In genomic region chr1:86523776-86524618, GRCm38 (mm10) we compare ENCODE assay signal across 9 mouse cellular contexts. TPM values are rescaled to one million over a fixed set of nuclear protein-coding genes. Genes with fewer than 3 reads are reported as not detected.
DNase-seq lines count a peak whose midpoint lies in the region; ATAC-seq and TF ChIP-seq lines count a peak whose summit lies in the region.
"Had no signal": no experiment of that assay in that cellular context is flagged by ENCODE, and none has a peak within 500 bp of the region (broad histone marks: within the 10 kb centered on the region; RNA-seq: fewer than 3 reads in every experiment).

No protein-coding gene starts in this region.

- H3K27ac ChIP-seq in gastrocnemius, adult 2 months: peak overlapping the region; percentile 99
- H3K27ac ChIP-seq in forebrain, embryonic 10.5 days: peak overlapping the region; percentile 100
- peak overlapping the region; percentile 98 for H3K27ac ChIP-seq in liver, embryonic 12.5 days
- H3K27ac ChIP-seq in stomach, embryonic 16.5 days (ENCODE audit: low read length): peak overlapping the region; percentile 86

- no peaks in the 10 kb centered on the region for H3K9me3 ChIP-seq in forebrain, embryonic 10.5 days
- no peaks in the 10 kb centered on the region for H3K9me3 ChIP-seq in liver, embryonic 12.5 days (replicated peaks)
- H3K9me3 ChIP-seq in stomach, embryonic 16.5 days (replicated peaks; ENCODE audit: control insufficient read depth, low read length): no peaks in the 10 kb centered on the region

- intact Hi-C loops in gastrocnemius, adult 2 months (cut with DNase I): loop anchor here (1.0 kb wide), 1 partner anchor 52 kb away; no protein-coding TSS in a partner anchor
- intact Hi-C loops in gastrocnemius, postnatal 14 days (cut with DNase I; ENCODE audit: low total_unique reads): no loop called here
- intact Hi-C loops in left cerebral cortex, postnatal 14 days (cut with DNase I): no loop called here

- H3K4me1 ChIP-seq in forebrain, embryonic 10.5 days: peaks cover 48% of the 10 kb centered on the region
- peaks cover 47% of the 10 kb centered on the region for H3K4me1 ChIP-seq in liver, embryonic 12.5 days
- H3K4me1 ChIP-seq in stomach, embryonic 16.5 days (ENCODE audit: control insufficient read depth, insufficient read depth, low read length): peaks cover 28% of the 10 kb centered on the region

- H3K27me3 ChIP-seq in forebrain, embryonic 10.5 days (ENCODE audit: poor library complexity, severe bottlenecking): peaks cover 7% of the 10 kb centered on the region
- H3K27me3 ChIP-seq in liver, embryonic 12.5 days (replicated peaks): 0 out of 2 replicates have a peak, but pooled peaks cover 2% of the 10 kb centered on the region
- no peaks in the 10 kb centered on the region for H3K27me3 ChIP-seq in stomach, embryonic 16.5 days (ENCODE audit: control insufficient read depth, insufficient read depth, low read length)
- H3K27me3 ChIP-seq: CH12.LX had no signal

- no peak for TF ChIP-seq CTCF in gastrocnemius, adult 2 months (IDR thresholded peaks at IDR 0.05)

- peak overlapping the region; percentile 45; the same call in 1 of the 2 replicates for H3K9ac ChIP-seq in liver, embryonic 12.5 days
- H3K9ac ChIP-seq in stomach, embryonic 16.5 days (ENCODE audit: low read length): peak overlapping the region; percentile 77

- peaks cover 17% of the 10 kb centered on the region for H3K36me3 ChIP-seq in forebrain, embryonic 10.5 days (replicated peaks)
- peaks cover 17% of the 10 kb centered on the region for H3K36me3 ChIP-seq in liver, embryonic 12.5 days
- no peaks in the 10 kb centered on the region for H3K36me3 ChIP-seq in stomach, embryonic 16.5 days (ENCODE audit: control insufficient read depth, insufficient read depth, low read length)

- H3K4me2 ChIP-seq in liver, embryonic 12.5 days: peak overlapping the region; percentile 93
- peak overlapping the region; percentile 65 for H3K4me2 ChIP-seq in stomach, embryonic 16.5 days (ENCODE audit: low read depth, low read length)

- 86% methylated on average over 8 of the region's 8 CpGs for WGBS in forebrain, embryonic 10.5 days
- 43% methylated on average over 8 of the region's 8 CpGs for WGBS in liver, embryonic 12.5 days (ENCODE audit: insufficient replicate concordance)
- WGBS in stomach, embryonic 16.5 days: 82% methylated on average over 8 of the region's 8 CpGs

- peak; percentile 23 for ATAC-seq in liver, embryonic 12.5 days
- ATAC-seq in stomach, embryonic 16.5 days (ENCODE audit: insufficient read depth, low FRiP score): no peak
- ATAC-seq in inflammation-experienced regulatory T-cells, adult 6 months: no peak

- DNase-seq in gastrocnemius, adult 2 months: no peak
- DNase-seq in gastrocnemius, postnatal 14 days: no peak
- peak; percentile 28 for DNase-seq in CD4-positive helper T cell, adult 2 months (ENCODE audit: low read depth, low spot score)
- no peak for DNase-seq in forebrain, embryonic 10.5 days (ENCODE audit: extremely low spot score, low spot score)
- DNase-seq in left cerebral cortex, postnatal 14 days (ENCODE audit: low spot score in 2 of 2): no peak

- peak overlapping the region; percentile 95 for H3K4me3 ChIP-seq in gastrocnemius, adult 2 months
- H3K4me3 ChIP-seq in forebrain, embryonic 10.5 days: peak overlapping the region; percentile 100
- no peak overlapping the region; the same call in 1 of the 2 replicates for H3K4me3 ChIP-seq in liver, embryonic 12.5 days
- no peak overlapping the region; the same call in 1 of the 2 replicates for H3K4me3 ChIP-seq in stomach, embryonic 16.5 days (replicated peaks; ENCODE audit: low read length)

RNA-seq across cellular contexts. Expression of gene Ptma, which starts 2.5 kb away (rescaled TPM):
- 100 to 1,000 TPM in 1 of 2 experiments, 10 to 100 TPM in 1; 58.5 to 108 TPM for total RNA-seq in gastrocnemius, adult 2 months (2021)
- total RNA-seq in gastrocnemius, postnatal 14 days (2021): 100 to 1,000 TPM; 184 to 248 TPM
- 2,941 and 3,273 TPM in 2 replicates for polyA plus RNA-seq in forebrain, embryonic 10.5 days (2016; fragmentation: Nextera tagmentation; extraction: Ambion mirVana)
- 1,639 and 1,657 TPM in 2 replicates for polyA plus RNA-seq in liver, embryonic 12.5 days (2016; fragmentation: Nextera tagmentation; extraction: Ambion mirVana)
- polyA plus RNA-seq in stomach, embryonic 16.5 days (2015; fragmentation: Nextera tagmentation; extraction: Ambion mirVana): 1,914 and 2,170 TPM in 2 replicates
- total RNA-seq in left cerebral cortex, postnatal 14 days (2021): 100 to 1,000 TPM; 336 to 423 TPM
- 1,000 to 10,000 TPM; 2,583 to 3,807 (median 2,925) TPM for polyA plus RNA-seq in inflammation-experienced regulatory T-cells, adult 6 months (2017; shearing (Covaris generic))

RNA-seq across cellular contexts. Expression of gene Pde6d, which starts 58.4 kb away (rescaled TPM):
- total RNA-seq in gastrocnemius, adult 2 months (2021): 10 to 100 TPM; 24.3 to 30.3 TPM
- 10 to 100 TPM; 25.0 to 30.2 TPM for total RNA-seq in gastrocnemius, postnatal 14 days (2021)
- polyA plus RNA-seq in forebrain, embryonic 10.5 days (2016; fragmentation: Nextera tagmentation; extraction: Ambion mirVana): 64.3 and 68.0 TPM in 2 replicates
- 44.0 and 48.0 TPM in 2 replicates for polyA plus RNA-seq in liver, embryonic 12.5 days (2016; fragmentation: Nextera tagmentation; extraction: Ambion mirVana)
- polyA plus RNA-seq in stomach, embryonic 16.5 days (2015; fragmentation: Nextera tagmentation; extraction: Ambion mirVana): 32.8 and 42.9 TPM in 2 replicates
- 10 to 100 TPM; 60.5 to 63.2 TPM for total RNA-seq in left cerebral cortex, postnatal 14 days (2021)
- polyA plus RNA-seq in inflammation-experienced regulatory T-cells, adult 6 months (2017; shearing (Covaris generic)): 10 to 100 TPM; 17.7 to 21.6 (median 18.1) TPM

RNA-seq across cellular contexts. Expression of gene Cops7b, which starts 58.7 kb away (rescaled TPM):
- total RNA-seq in gastrocnemius, adult 2 months (2021): 10 to 100 TPM; 10.2 to 11.0 TPM
- 1 to 10 TPM; 8.2 to 9.6 TPM for total RNA-seq in gastrocnemius, postnatal 14 days (2021)
- 74.3 and 75.9 TPM in 2 replicates for polyA plus RNA-seq in forebrain, embryonic 10.5 days (2016; fragmentation: Nextera tagmentation; extraction: Ambion mirVana)
- 23.4 and 24.3 TPM in 2 replicates for polyA plus RNA-seq in liver, embryonic 12.5 days (2016; fragmentation: Nextera tagmentation; extraction: Ambion mirVana)
- 32.5 and 32.6 TPM in 2 replicates for polyA plus RNA-seq in stomach, embryonic 16.5 days (2015; fragmentation: Nextera tagmentation; extraction: Ambion mirVana)
- 10 to 100 TPM; 24.8 to 28.7 TPM for total RNA-seq in left cerebral cortex, postnatal 14 days (2021)
- 10 to 100 TPM; 14.5 to 17.0 (median 15.8) TPM for polyA plus RNA-seq in inflammation-experienced regulatory T-cells, adult 6 months (2017; shearing (Covaris generic))

Comparison
In these comparisons a context has a peak if more than half of its experiments do, and no peak if none do; other contexts are left out.
1. H3K4me3 ChIP-seq: peak in gastrocnemius, adult 2 months (single experiment) and forebrain, embryonic 10.5 days (single experiment); none in liver, embryonic 12.5 days (single experiment) and stomach, embryonic 16.5 days (single experiment).
2. Peak in every context shown above with its lines, with median percentiles within 50 percentile points of each other: H3K27ac ChIP-seq.